Mouse (Mus musculus) lung, adult 2 months (tissue): ENCODE measurements around the gene Cab39.

Source experiments
- CTCF ChIP-seq: fragments of 200-500 bp; IDR thresholded peaks from 2 replicates; pipeline ENCODE4 v1.5.1; 2011; ENCODE audit warnings: mild to moderate bottlenecking, low read length, control low read depth; ENCODE audit not compliant: insufficient read depth
- POLR2A ChIP-seq: fragments of 200-500 bp; IDR thresholded peaks from 2 replicates; pipeline ENCODE4 v1.6.1; 2011; ENCODE audit warnings: low read depth, mild to moderate bottlenecking, control low read depth, low read length, borderline replicate concordance; ENCODE audit errors: extremely low read depth

DNA sequence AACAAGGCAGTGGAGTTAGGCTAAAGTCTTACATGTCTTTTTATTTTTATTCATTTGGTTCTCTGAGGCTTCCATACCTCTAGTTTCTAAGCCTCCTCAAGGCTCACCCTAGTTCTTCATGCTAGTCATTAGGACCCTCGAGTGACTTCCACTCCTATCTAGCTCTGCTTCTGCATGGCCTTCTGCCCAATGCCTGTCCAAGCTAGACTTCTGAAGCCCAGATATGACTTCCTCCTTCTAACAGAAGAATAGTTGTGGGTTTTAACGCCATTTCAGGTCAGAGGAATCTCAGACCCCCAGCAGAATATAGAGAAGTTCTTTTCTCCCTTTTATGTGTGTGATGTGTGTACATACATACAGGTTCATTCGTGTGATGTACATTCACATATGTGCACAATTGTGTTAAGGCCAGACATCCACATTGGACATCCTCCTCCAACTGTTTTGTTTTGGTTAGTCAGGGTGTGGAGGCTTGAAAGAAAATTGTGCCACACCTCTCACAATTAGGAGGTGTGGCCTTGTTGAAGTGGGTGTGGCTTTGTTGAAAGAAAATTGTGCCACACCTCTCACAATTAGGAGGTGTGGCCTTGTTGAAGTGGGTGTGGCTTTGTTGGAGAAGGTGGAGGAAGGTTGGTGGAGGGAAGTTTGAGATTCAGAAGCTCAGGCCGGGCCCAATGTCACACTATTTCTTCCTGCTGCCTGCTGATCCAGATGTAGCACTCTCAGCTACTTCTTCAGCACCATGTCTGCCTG is 13.6 kb upstream of the Cab39 start:
- TF ChIP-seq CTCF (no peak), POLR2A (no peak)
